Mouse (Mus musculus): Measurements from ENCODE around the gene Pbdc1. TPM values are rescaled to one million over a fixed set of nuclear protein-coding genes. Genes with fewer than 3 reads are reported as not detected.

Gene Pbdc1
- total RNA-seq, 2 experiments from 2014 or later, result 18.5 to 19.0 TPM

Other genes with a start within 250 kb of the Pbdc1 start
- gene Magee2, start 222.5 kb upstream of the Pbdc1 start, total RNA-seq (2021), result 1 to 10 TPM; 6.4 to 6.7 TPM
- gene Magee1, start 40.6 kb downstream of the Pbdc1 start, total RNA-seq (2021), result 100 to 1,000 TPM; 141 to 152 TPM